Mouse (Mus musculus) spleen, adult 18-20 months (tissue): ENCODE results near the gene Hinfp.

Experiments used
- DNase-seq, 2 experiments: peaks; one replicate each; pipeline ENCODE4 v3.0.0; 2022; ENCODE audit warnings: mixed read lengths in 2 of 2

The Hinfp gene

DNA sequence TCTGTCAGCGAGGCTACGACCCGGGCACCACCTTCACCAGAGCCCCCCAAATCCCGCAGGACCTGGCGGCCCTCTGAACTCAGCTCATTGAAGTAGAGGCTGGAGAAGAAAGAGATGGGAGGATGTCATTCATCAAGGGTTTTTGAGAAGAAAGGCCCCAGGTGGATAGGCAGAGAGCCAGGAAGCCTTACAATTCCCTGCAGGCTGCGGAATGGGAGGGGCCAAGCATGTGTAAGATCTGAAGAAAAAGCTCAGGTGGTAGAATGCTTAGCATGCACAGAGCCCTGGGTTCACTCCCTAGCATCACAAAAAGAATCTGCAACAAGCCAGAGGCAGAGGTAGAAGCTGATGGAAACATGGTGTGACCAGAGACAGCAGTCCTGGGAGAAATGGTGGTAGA, 52.0 kb downstream of the Hinfp start:
- no peak for DNase-seq

DNA sequence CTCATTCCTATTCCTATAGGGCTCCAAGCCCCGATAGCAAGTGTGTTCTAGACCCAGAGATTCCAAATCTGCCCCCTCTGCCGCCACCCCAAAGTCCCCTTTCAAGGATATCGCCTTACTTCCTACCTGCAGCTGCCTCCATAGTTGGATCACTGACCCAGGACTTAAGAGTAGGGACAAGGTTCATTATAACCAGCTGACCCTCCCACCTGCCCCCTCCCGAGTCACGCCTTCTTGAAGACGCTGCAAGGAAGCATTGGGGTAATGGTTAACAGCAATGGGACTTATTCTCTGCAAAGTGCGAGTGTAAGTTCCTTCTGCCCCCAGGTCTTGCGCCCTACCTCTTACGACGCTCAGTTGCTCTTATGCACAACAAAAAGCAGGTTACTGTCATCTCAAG, 54.2 kb downstream of the Hinfp start, which contains the start of gene Pdzd3:
Gene Pdzd3 (minus strand): TSS at position 158 of the 400 bp plus-strand sequence.
- no peak for DNase-seq

DNA sequence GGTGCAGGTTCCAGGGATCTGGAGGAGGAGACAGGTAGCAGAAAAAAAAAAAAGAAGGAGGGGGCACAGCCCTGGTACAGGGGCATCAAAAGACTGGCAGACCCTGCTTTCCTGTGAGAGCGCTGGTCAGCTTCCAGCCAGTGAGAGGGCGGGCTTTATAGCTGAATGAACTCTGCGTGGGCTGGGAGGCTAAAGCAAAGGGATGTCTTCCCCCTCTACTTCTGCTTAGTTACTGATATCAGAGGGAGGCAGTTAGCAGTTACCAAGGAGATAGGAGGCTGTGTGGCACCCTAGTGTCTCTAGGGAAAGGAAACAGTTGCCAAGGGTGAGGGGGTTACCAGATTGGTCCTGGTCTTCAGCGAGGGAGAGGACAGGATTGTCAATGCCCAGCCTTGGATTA, 55.0 kb downstream of the Hinfp start:
- DNase-seq: no peak

DNA sequence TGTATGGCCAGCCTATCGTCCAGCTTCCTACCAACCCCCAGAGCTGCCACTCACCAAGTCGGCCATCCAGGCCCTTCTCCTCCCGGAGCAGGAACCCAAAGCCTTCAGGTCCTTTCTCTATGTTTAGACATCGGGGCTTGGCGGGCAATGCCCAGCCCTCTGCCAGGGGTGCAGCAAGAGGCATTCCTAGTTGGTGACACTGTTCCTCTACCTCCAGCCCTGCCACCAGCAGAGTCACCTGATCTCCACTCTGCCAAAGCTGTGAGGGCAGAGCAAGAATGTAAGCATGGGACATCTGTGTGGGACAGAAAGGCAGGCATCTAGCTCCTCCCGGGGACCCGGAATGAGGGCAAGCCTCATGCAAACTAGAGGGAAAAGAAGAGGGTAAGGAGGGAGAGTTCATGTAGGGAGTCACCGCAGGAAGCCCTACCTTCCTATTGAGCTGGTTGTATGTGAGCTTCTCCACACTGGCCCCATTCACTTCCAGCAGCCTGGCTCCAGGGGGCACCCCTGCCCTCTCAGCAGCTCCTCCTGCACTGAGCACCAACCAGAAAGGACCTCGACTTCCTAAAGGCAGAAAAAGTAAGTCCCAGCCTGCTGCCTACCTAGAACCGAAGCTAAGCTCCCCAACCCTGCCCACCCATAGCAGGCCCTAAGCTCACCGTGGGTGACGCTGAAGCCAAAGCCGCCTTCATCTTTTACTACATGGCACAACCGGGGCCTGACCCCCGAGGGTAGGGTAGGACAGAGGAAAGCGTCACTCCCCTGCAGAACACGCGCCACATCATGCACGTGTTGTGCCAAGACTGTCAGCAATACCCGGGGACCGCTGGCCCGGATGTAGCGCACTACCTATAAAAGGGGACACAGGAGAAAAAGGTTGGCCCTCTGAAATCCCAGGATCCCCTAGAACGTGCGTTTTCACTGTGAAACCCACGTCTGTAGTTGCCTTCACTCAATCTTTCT, 56.0 kb downstream of the Hinfp start:
- peak; percentile 41 to 52 for DNase-seq

DNA sequence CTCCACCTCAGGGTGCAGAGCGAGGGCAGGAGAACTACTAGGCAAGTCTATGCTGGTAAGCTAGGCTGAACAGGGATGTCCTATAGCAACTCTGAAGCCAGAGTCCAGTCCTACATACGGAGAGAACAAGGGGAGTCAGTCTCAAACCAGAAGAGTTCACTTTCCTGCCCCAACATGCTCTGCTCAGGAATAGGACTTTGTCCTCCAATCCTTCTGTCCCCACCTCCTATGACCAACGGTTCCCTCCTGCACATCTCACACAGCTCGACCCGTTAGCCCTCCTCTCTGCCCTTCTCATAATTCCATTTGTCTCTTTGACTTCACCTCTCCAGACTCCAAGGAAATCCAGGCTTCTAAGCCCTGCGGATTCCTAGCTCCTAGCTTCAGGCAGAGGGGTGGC, 57.6 kb downstream of the Hinfp start:
- DNase-seq: no peak

DNA sequence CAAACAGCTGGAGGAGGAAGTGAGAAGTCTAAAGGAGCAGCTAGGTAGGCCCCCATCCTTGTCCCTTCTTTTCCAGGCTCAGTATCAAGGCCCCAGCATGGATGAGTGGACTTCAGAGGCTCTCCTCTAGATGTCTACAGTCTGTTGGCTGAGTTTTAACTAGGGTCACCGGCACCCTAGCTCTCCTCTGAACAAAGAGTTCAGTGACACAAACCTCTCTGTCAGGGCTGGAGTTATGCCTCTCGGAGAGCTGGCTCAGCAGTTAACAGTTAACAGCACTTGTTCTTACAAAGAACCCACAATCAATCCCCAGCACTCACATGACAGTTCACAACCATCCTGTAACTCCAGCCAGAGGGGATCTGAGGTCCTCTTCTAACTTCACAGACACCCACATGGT, 61.9 kb downstream of the Hinfp start:
- no peak for DNase-seq
